Comparison of ENCODE assay signal across 35 mouse cellular contexts in genomic region chr13:5736472-5736871, GRCm38 (mm10).
"Had no signal": no experiment of that assay in that cellular context is flagged by ENCODE, and none has a peak within 500 bp of the region (broad histone marks: within the 10 kb centered on the region; RNA-seq: fewer than 3 reads in every experiment).

No protein-coding gene starts in this region.

- H3K27me3 ChIP-seq: heart, embryonic 12.5 days; heart, embryonic 13.5 days; heart, embryonic 15.5 days; hindbrain, embryonic 12.5 days; hindbrain, embryonic 13.5 days; hindbrain, embryonic 15.5 days; intestine, embryonic 15.5 days; kidney, embryonic 15.5 days had no signal

- H3K4me2 ChIP-seq: heart, embryonic 11.5 days; heart, embryonic 12.5 days; heart, embryonic 13.5 days; heart, embryonic 15.5 days; hindbrain, embryonic 12.5 days; hindbrain, embryonic 13.5 days; hindbrain, embryonic 14.5 days; hindbrain, embryonic 15.5 days; intestine, embryonic 15.5 days; kidney, embryonic 15.5 days had no signal

- H3K4me1 ChIP-seq: heart, embryonic 10.5 days; heart, embryonic 12.5 days; heart, embryonic 13.5 days; heart, embryonic 15.5 days; hindbrain, embryonic 10.5 days; hindbrain, embryonic 12.5 days; hindbrain, embryonic 13.5 days; hindbrain, embryonic 15.5 days; intestine, embryonic 15.5 days; kidney, embryonic 15.5 days had no signal

- ATAC-seq: hindbrain, embryonic 16.5 days; hindbrain, postnatal 0 days; inflammation-experienced regulatory T-cells, adult 6 months; intestine, embryonic 15.5 days; intestine, embryonic 16.5 days; intestine, postnatal 0 days had no signal

- H3K9ac ChIP-seq: heart, embryonic 12.5 days; heart, embryonic 13.5 days; heart, embryonic 15.5 days; hindbrain, embryonic 12.5 days; hindbrain, embryonic 13.5 days; hindbrain, embryonic 14.5 days; hindbrain, embryonic 15.5 days; intestine, embryonic 15.5 days; kidney, embryonic 15.5 days had no signal

- DNase-seq: heart, postnatal 10 days; heart, postnatal 14 days; heart, postnatal 36 days; heart, postnatal 4 days; kidney, adult 11 months; kidney, adult 18-20 months; kidney, adult 2 months; kidney, adult 8-10 months; kidney, adult 9 months; kidney, postnatal 10 days; kidney, postnatal 14 days; kidney, postnatal 25 days; kidney, postnatal 36 days; kidney, postnatal 4 days; layer of hippocampus, adult 9-11 months; layer of hippocampus, postnatal 36 days had no signal

- H3K36me3 ChIP-seq: heart, embryonic 10.5 days; heart, embryonic 12.5 days; heart, embryonic 13.5 days; heart, embryonic 15.5 days; hindbrain, embryonic 10.5 days; hindbrain, embryonic 12.5 days; hindbrain, embryonic 13.5 days; hindbrain, embryonic 15.5 days; intestine, embryonic 15.5 days; kidney, embryonic 15.5 days had no signal

- H3K9me3 ChIP-seq: heart, embryonic 10.5 days; heart, embryonic 12.5 days; heart, embryonic 13.5 days; heart, embryonic 15.5 days; hindbrain, embryonic 10.5 days; hindbrain, embryonic 12.5 days; hindbrain, embryonic 13.5 days; hindbrain, embryonic 15.5 days; intestine, embryonic 15.5 days; kidney, embryonic 15.5 days had no signal

- H3K4me3 ChIP-seq: heart, embryonic 10.5 days; heart, embryonic 12.5 days; heart, embryonic 13.5 days; heart, embryonic 15.5 days; hindbrain, embryonic 10.5 days; hindbrain, embryonic 12.5 days; hindbrain, embryonic 13.5 days; hindbrain, embryonic 15.5 days; intestine, embryonic 15.5 days; kidney, embryonic 15.5 days; layer of hippocampus, adult 2 months had no signal

- H3K27ac ChIP-seq: heart, embryonic 10.5 days; heart, embryonic 13.5 days; heart, embryonic 15.5 days; hindbrain, embryonic 10.5 days; hindbrain, embryonic 12.5 days; hindbrain, embryonic 13.5 days; hindbrain, embryonic 14.5 days; hindbrain, embryonic 15.5 days; hindbrain, postnatal 0 days; intestine, embryonic 15.5 days; kidney, embryonic 15.5 days; kidney, postnatal 0 days; layer of hippocampus, adult 2 months had no signal
